Mouse (Mus musculus) kidney, adult 2 months (tissue): ENCODE measurements around the gene Slx1b. TPM values are rescaled to one million over a fixed set of nuclear protein-coding genes. Genes with fewer than 3 reads are reported as not detected.

ENCODE experiments used
- DNase-seq: peaks from one replicate; pipeline ENCODE4 v3.0.0; 2021
- H3K27ac ChIP-seq: fragments of 200-500 bp; 2 replicates; pipeline ENCODE4 v1.5.1; 2012; ENCODE audit warnings: low read depth, low read length, control low read depth, inconsistent platforms; ENCODE audit not compliant: insufficient read depth
- H3K27me3 ChIP-seq: fragments of 200-500 bp; replicated peaks from 2 replicates; pipeline ENCODE4 v1.6.1; 2012; ENCODE audit warnings: mild to moderate bottlenecking, moderate library complexity, low read length, inconsistent platforms; ENCODE audit not compliant: control insufficient read depth, insufficient read depth
- H3K36me3 ChIP-seq: fragments of 200-500 bp; 2 replicates; pipeline ENCODE4 v1.6.1; 2012; ENCODE audit warnings: mild to moderate bottlenecking, moderate library complexity, low read length, inconsistent platforms; ENCODE audit not compliant: control insufficient read depth, insufficient read depth
- H3K4me1 ChIP-seq: fragments of 200-500 bp; 2 replicates; pipeline ENCODE4 v1.6.1; 2011; ENCODE audit warnings: low read length; ENCODE audit not compliant: control insufficient read depth, insufficient read depth
- H3K4me3 ChIP-seq: fragments of 200-500 bp; 2 replicates; pipeline ENCODE4 v1.5.1; 2011; ENCODE audit warnings: mild to moderate bottlenecking, low read depth, low read length, control low read depth; ENCODE audit not compliant: insufficient read depth
- CTCF ChIP-seq: fragments of 200-500 bp; conservative IDR thresholded peaks from 2 replicates; pipeline ENCODE4 v1.5.1; 2011; ENCODE audit warnings: low read depth, mild to moderate bottlenecking, control low read depth, low read length, moderate library complexity, mixed read lengths; ENCODE audit not compliant: insufficient read depth, insufficient read length
- POLR2A ChIP-seq: fragments of 200-500 bp; IDR thresholded peaks from one replicate; pipeline ENCODE4 v1.6.1; 2011; ENCODE audit warnings: low read depth, low read length, control low read depth
- WGBS: fragments of 180-500 bp; shearing (Covaris S2); methylation state at CpG from one replicate; pipeline ENCODE4 v1.1.7; 2018; 5-methylcytosine and 5-hydroxymethylcytosine counted together
- polyA plus RNA-seq: library from polyadenylated mRNA; depleted of rRNA; stranded (reverse); fragments of >200 nt; gene quantifications from 2 replicates; pipeline ENCODE4 v1.2.3, GENCODE M21; 2012

The Slx1b gene
- polyA plus RNA-seq, 1 experiment = 13.1 TPM

GRCm38 (mm10) chr7:126681221-126681620, 14.4 kb downstream of the Slx1b start:
- Histone ChIP-seq H3K27ac (no peak overlapping the region), H3K36me3 (no peaks in the 10 kb centered on the region), H3K27me3 (no peaks in the 10 kb centered on the region), H3K4me3 (no peak overlapping the region), H3K4me1 (peaks cover 14% of the 10 kb centered on the region)
- peak; percentile 88 for DNase-seq
- TF ChIP-seq POLR2A = no peak
- TF ChIP-seq CTCF = 0 out of 2 replicates have a peak, but pooled peaks have one; percentile 7
- WGBS = 41% methylated on average over 5 of the region's 5 CpGs

GRCm38 (mm10) chr7:126679683-126680082, 15.9 kb downstream of the Slx1b start:
- no peak for DNase-seq
- Histone ChIP-seq H3K27me3 (no peaks in the 10 kb centered on the region), H3K27ac (no peak overlapping the region), H3K36me3 (no peaks in the 10 kb centered on the region), H3K4me3 (no peak overlapping the region), H3K4me1 (peaks cover 17% of the 10 kb centered on the region)
- WGBS = 93% methylated on average over 5 of the region's 5 CpGs
- TF ChIP-seq CTCF (no peak), POLR2A (no peak)

GRCm38 (mm10) chr7:126678545-126679341, 16.8 kb downstream of the Slx1b start:
- H3K36me3 ChIP-seq = no peaks in the 10 kb centered on the region
- no peak overlapping the region for H3K4me3 ChIP-seq
- no peak overlapping the region for H3K27ac ChIP-seq
- no peaks in the 10 kb centered on the region for H3K27me3 ChIP-seq
- peak; percentile 77 for DNase-seq
- TF ChIP-seq CTCF (no peak), POLR2A (no peak)
- H3K4me1 ChIP-seq = peaks cover 17% of the 10 kb centered on the region
- 74% methylated on average over 8 of the region's 8 CpGs for WGBS

DNA sequence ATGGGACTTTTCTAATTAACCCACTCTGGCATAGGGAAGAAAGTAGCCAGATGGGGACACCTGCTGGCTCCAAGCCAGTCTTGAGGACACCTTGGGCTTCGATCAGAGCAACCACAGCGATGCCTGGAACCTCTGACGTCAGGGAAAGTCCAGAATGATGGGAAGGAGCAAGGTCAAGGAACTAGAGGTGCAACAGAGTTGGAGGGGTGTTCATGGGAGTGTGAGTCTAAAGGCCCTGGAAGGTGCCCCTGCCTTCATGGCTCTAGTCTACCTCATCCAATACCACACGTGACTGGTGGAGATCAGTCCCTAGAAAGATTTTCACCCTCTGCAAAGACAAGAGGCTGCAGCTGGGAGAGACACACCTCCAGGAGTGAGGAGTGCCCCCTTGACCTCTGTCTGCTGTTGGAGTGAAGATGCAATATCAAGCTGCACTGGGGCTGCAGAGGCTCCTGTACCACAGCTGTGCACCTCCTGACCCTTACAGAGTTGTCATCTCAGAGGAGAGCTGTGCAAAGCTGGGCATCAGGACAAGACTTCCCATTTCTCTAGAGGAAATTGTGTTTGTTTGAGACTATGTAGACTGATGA, 18.9 kb downstream of the Slx1b start:
- 21% methylated on average over 4 of the region's 4 CpGs for WGBS
- DNase-seq = no peak
- peak overlapping the region; percentile 88 for H3K27ac ChIP-seq
- H3K4me3 ChIP-seq = no peak overlapping the region
- no peaks in the 10 kb centered on the region for H3K27me3 ChIP-seq
- peaks cover 4% of the 10 kb centered on the region for H3K36me3 ChIP-seq
- H3K4me1 ChIP-seq = peaks cover 17% of the 10 kb centered on the region
- no peak for TF ChIP-seq CTCF
- no peak for TF ChIP-seq POLR2A

DNA sequence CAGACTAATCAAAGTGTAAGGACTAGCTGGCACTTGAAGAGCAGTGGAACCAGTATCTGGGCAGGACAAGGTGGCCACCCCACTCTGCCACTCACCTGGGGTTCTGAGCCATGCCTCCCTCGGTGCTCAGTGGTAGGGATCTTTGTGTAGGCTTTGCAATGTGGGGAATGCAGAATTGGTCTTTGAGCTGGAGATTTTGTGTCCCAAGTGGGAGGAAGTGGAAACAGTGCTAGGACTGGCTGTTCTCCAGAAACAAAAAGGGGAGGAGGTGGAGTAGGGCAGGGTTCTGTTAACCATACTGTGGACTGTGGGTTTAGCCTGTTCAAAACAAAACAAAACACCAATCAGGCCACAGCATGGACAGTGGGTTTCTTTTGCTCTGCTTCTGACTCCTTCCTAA, 19.4 kb downstream of the Slx1b start, which contains the start of gene Sult1a1:
Sult1a1 (minus strand) TSS at position 226 of the 400 bp plus-strand sequence.
- peak; percentile 90 for DNase-seq
- Histone ChIP-seq H3K36me3 (peaks cover 4% of the 10 kb centered on the region), H3K4me1 (peaks cover 17% of the 10 kb centered on the region), H3K27ac (peak within 1 kb of the TSS; percentile 88), H3K4me3 (peak within 1 kb of the TSS; percentile 49), H3K27me3 (no peaks in the 10 kb centered on the region)
- no peak for TF ChIP-seq CTCF
- peak; percentile 15 for TF ChIP-seq POLR2A
- 3% methylated on average over 1 of the region's 1 CpGs for WGBS

DNA sequence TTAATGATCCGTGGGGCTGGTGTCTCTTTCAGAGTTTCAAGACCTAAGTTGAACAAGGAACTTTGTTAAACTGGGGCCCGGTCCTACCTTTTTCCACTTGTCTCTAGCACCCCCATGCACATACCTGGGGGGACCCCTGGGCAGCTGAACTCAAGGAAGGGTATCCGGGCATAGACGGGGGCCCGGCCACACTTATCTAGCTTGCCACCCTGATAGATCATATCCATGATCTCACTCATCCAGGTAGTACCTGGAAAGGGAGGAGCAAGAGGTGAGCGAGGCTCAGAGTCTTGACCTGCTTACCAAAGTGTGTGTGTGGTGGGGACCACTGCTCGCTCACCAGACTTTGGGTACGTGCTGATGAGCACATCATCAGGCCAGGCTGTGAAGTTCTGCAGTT, 20.5 kb downstream of the Slx1b start:
- no peak for DNase-seq
- H3K36me3 ChIP-seq = peaks cover 4% of the 10 kb centered on the region
- 99% methylated on average over 8 of the region's 8 CpGs for WGBS
- H3K27ac ChIP-seq = peak overlapping the region; percentile 88; the same call in 1 of the 2 replicates
- H3K4me3 ChIP-seq = peak overlapping the region; percentile 19
- TF ChIP-seq CTCF (no peak), POLR2A (no peak)
- H3K27me3 ChIP-seq = no peaks in the 10 kb centered on the region
- H3K4me1 ChIP-seq = peaks cover 17% of the 10 kb centered on the region

DNA sequence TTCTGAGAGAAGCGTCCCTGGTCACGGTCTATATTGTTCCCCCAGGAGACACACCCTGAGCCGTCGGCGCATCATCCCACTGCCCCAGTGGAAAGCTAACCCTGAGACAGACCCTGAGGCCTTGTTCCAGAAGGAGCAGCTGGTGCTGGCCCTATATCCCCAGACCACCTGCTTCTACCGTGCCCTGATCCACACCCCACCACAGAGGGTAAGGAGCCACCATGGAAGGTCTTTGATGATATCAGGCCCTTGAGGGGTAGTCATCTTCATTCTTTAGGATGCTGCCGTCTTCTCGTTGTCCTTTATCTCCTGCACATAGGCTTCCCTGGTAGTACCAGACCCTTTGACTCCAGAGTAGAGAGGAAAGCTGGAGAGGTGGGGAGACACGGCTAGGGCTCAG, 23.5 kb downstream of the Slx1b start:
- 97% methylated on average over 9 of the region's 9 CpGs for WGBS
- Histone ChIP-seq H3K27me3 (no peaks in the 10 kb centered on the region), H3K27ac (no peak overlapping the region), H3K4me3 (no peak overlapping the region), H3K4me1 (peaks cover 10% of the 10 kb centered on the region), H3K36me3 (peaks cover 4% of the 10 kb centered on the region)
- DNase-seq = no peak
- no peak for TF ChIP-seq POLR2A
- no peak for TF ChIP-seq CTCF
